Mouse (Mus musculus): ENCODE data around the gene B3gnt7. TPM values are rescaled to one million over a fixed set of nuclear protein-coding genes. Genes with fewer than 3 reads are reported as not detected.

B3gnt7 gene
- polyA plus RNA-seq, 1 experiment: 5.8 TPM

GRCm38 (mm10) chr1:86281781-86282536 is 20.7 kb upstream of the B3gnt7 start:
- no peak for TF ChIP-seq CTCF (IDR thresholded peaks at IDR 0.05; ENCODE audit: borderline replicate concordance, extremely low read depth, insufficient read depth, insufficient read length)
- TF ChIP-seq POLR2A (IDR thresholded peaks at IDR 0.05; ENCODE audit: borderline replicate concordance, extremely low read depth, insufficient read depth, insufficient read length, poor library complexity, severe bottlenecking): no peak
- DNase-seq (ENCODE audit: low read depth): no peak

GRCm38 (mm10) chr1:86284101-86284500 is 18.5 kb upstream of the B3gnt7 start:
- TF ChIP-seq POLR2A (IDR thresholded peaks at IDR 0.05; ENCODE audit: borderline replicate concordance, extremely low read depth, insufficient read depth, insufficient read length, poor library complexity, severe bottlenecking) (no peak), CTCF (IDR thresholded peaks at IDR 0.05; ENCODE audit: borderline replicate concordance, extremely low read depth, insufficient read depth, insufficient read length) (no peak)
- DNase-seq (ENCODE audit: low read depth): no peak

GRCm38 (mm10) chr1:86285295-86285694 is 17.3 kb upstream of the B3gnt7 start:
- DNase-seq (ENCODE audit: low read depth): no peak
- TF ChIP-seq POLR2A (IDR thresholded peaks at IDR 0.05; ENCODE audit: borderline replicate concordance, extremely low read depth, insufficient read depth, insufficient read length, poor library complexity, severe bottlenecking) (no peak), CTCF (IDR thresholded peaks at IDR 0.05; ENCODE audit: borderline replicate concordance, extremely low read depth, insufficient read depth, insufficient read length) (no peak)

GRCm38 (mm10) chr1:86287473-86287872 is 15.2 kb upstream of the B3gnt7 start:
- no peak for TF ChIP-seq CTCF (IDR thresholded peaks at IDR 0.05; ENCODE audit: borderline replicate concordance, extremely low read depth, insufficient read depth, insufficient read length)
- no peak for DNase-seq (ENCODE audit: low read depth)

- DNase-seq (ENCODE audit: low read depth): no peak
- TF ChIP-seq POLR2A (IDR thresholded peaks at IDR 0.05; ENCODE audit: borderline replicate concordance, extremely low read depth, insufficient read depth, insufficient read length, poor library complexity, severe bottlenecking): no peak
- TF ChIP-seq CTCF (IDR thresholded peaks at IDR 0.05; ENCODE audit: borderline replicate concordance, extremely low read depth, insufficient read depth, insufficient read length): no peak
Measured at GRCm38 (mm10) chr1:86290452-86290851, 12.2 kb upstream of the B3gnt7 start.

GRCm38 (mm10) chr1:86293091-86293490 is 9.5 kb upstream of the B3gnt7 start:
- TF ChIP-seq CTCF (IDR thresholded peaks at IDR 0.05; ENCODE audit: borderline replicate concordance, extremely low read depth, insufficient read depth, insufficient read length) (no peak), POLR2A (IDR thresholded peaks at IDR 0.05; ENCODE audit: borderline replicate concordance, extremely low read depth, insufficient read depth, insufficient read length, poor library complexity, severe bottlenecking) (no peak)
- no peak for DNase-seq (ENCODE audit: low read depth)

- no peak for DNase-seq (ENCODE audit: low read depth)
- TF ChIP-seq CTCF (IDR thresholded peaks at IDR 0.05; ENCODE audit: borderline replicate concordance, extremely low read depth, insufficient read depth, insufficient read length) (no peak), POLR2A (IDR thresholded peaks at IDR 0.05; ENCODE audit: borderline replicate concordance, extremely low read depth, insufficient read depth, insufficient read length, poor library complexity, severe bottlenecking) (no peak)
Measured at GRCm38 (mm10) chr1:86293868-86294267, 8.8 kb upstream of the B3gnt7 start.

- TF ChIP-seq POLR2A (IDR thresholded peaks at IDR 0.05; ENCODE audit: borderline replicate concordance, extremely low read depth, insufficient read depth, insufficient read length, poor library complexity, severe bottlenecking): no peak
- TF ChIP-seq CTCF (IDR thresholded peaks at IDR 0.05; ENCODE audit: borderline replicate concordance, extremely low read depth, insufficient read depth, insufficient read length): no peak
- peak; percentile 68 for DNase-seq (ENCODE audit: low read depth)
Measured at GRCm38 (mm10) chr1:86294472-86294871, 8.2 kb upstream of the B3gnt7 start.

- no peak for DNase-seq (ENCODE audit: low read depth)
- TF ChIP-seq POLR2A (IDR thresholded peaks at IDR 0.05; ENCODE audit: borderline replicate concordance, extremely low read depth, insufficient read depth, insufficient read length, poor library complexity, severe bottlenecking) (no peak), CTCF (IDR thresholded peaks at IDR 0.05; ENCODE audit: borderline replicate concordance, extremely low read depth, insufficient read depth, insufficient read length) (no peak)
Measured at GRCm38 (mm10) chr1:86300093-86300492, 2.5 kb upstream of the B3gnt7 start.

GRCm38 (mm10) chr1:86300731-86301130 is 1.9 kb upstream of the B3gnt7 start:
- TF ChIP-seq CTCF (IDR thresholded peaks at IDR 0.05; ENCODE audit: borderline replicate concordance, extremely low read depth, insufficient read depth, insufficient read length): no peak
- TF ChIP-seq POLR2A (IDR thresholded peaks at IDR 0.05; ENCODE audit: borderline replicate concordance, extremely low read depth, insufficient read depth, insufficient read length, poor library complexity, severe bottlenecking): no peak
- DNase-seq (ENCODE audit: low read depth): no peak

GRCm38 (mm10) chr1:86301221-86302091 is 1.2 kb upstream of the B3gnt7 start:
- TF ChIP-seq CTCF (IDR thresholded peaks at IDR 0.05; ENCODE audit: borderline replicate concordance, extremely low read depth, insufficient read depth, insufficient read length): no peak
- no peak for DNase-seq (ENCODE audit: low read depth)

All from brain, embryonic 14.5 days (tissue).